Comparison of ENCODE assay signal across 23 mouse cellular contexts in the genomic region with DNA sequence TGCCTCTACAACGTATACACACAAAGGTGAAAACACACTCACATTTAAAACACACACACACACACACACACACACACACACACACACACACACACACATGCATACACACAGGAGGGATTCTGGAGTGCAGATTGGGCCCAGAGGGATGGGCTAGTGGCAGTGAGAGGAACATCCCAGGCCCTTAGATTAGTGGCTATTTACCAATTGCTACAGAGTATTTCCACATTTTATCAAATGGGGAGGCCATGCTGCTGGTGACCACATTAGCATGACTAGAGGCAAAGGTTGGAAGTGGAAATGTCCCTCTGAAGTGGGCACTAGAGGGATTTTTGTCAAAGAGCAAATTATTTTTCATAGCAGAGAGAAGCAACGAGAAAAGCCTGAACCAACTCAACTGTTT. TPM values are rescaled to one million over a fixed set of nuclear protein-coding genes. Genes with fewer than 3 reads are reported as not detected.
"Had no signal": no experiment of that assay in that cellular context is flagged by ENCODE, and none has a peak within 500 bp of the region (broad histone marks: within the 10 kb centered on the region; RNA-seq: fewer than 3 reads in every experiment).

No protein-coding gene starts in this region.

- DNase-seq: left cerebral cortex, postnatal 4 days; liver; liver, embryonic 13.5 days; liver, postnatal 0 days; lung, adult 18-20 months; lung, adult 2 months; lung, embryonic 14.5 days; lung, postnatal 10 days; lung, postnatal 14 days; lung, postnatal 36 days; lung, postnatal 4 days; midbrain, embryonic 14.5 days had no signal

- ATAC-seq: liver, embryonic 12.5 days; liver, postnatal 0 days; lung, postnatal 0 days; midbrain, embryonic 13.5 days; midbrain, embryonic 15.5 days; midbrain, embryonic 16.5 days had no signal

RNA-seq across cellular contexts. Expression of a gene that starts 2.0 kb away (rescaled TPM):
- total RNA-seq: left cerebral cortex, postnatal 10 days; left cerebral cortex, postnatal 14 days; left cerebral cortex, postnatal 25 days; left cerebral cortex, postnatal 4 days; liver, adult 2 months; megakaryocyte-erythroid progenitor cell, adult 5-6 weeks; monocyte, adult 5-6 weeks had no signal
